Mouse (Mus musculus) urinary bladder, adult 18-20 months (tissue): ENCODE results near the gene Mfsd6.
"Not testable (repeated sequence)": the region's sequence is repeated elsewhere in the genome, so short reads cannot be mapped to it uniquely, and the experiment has no call there.

Source experiments
- DNase-seq, 2 experiments: peaks; one replicate each; pipeline ENCODE4 v3.0.0; 2022; ENCODE audit warnings: low spot score in 2 of 2, mixed read lengths in 2 of 2

Gene Mfsd6

DNA sequence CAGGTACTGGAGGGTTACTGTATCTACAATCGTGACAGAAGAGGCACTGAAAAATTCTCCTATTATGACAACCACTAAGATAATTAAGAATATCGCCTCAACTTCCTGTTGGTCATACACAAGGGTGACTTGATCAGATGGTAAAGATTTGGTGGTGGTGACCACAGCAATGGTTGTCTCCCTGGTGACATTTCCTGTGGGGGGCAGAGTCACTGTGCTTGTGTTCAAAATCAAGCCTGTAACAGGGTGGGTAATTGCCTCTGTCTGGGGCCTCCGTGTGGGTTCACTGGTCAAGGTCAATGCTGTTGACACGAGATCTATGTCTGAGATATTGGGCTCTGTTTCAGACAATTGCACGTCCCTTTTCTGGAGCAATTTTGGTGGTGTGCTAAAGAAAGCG is 18.5 kb downstream of the Mfsd6 start:
- DNase-seq = no peak

DNA sequence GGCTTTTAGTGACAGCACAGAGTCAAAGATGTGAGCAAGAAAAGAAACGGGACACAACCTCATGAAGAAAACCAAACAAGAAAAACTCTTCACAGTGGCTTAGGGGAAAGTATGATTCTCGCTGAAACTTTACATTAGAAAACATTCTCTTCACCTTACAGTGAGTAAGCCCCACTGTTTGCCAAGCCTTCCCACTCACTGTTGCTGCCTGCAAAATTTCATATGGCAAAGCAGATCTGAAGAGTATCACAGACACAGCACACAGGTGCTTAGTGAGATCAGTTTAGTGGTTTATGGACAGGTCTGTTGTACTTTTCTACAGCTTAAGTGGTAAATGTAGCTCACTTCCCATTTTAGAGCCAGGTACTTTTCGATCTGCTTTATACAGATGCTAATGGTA is 20.2 kb downstream of the Mfsd6 start:
- no peak for DNase-seq

DNA sequence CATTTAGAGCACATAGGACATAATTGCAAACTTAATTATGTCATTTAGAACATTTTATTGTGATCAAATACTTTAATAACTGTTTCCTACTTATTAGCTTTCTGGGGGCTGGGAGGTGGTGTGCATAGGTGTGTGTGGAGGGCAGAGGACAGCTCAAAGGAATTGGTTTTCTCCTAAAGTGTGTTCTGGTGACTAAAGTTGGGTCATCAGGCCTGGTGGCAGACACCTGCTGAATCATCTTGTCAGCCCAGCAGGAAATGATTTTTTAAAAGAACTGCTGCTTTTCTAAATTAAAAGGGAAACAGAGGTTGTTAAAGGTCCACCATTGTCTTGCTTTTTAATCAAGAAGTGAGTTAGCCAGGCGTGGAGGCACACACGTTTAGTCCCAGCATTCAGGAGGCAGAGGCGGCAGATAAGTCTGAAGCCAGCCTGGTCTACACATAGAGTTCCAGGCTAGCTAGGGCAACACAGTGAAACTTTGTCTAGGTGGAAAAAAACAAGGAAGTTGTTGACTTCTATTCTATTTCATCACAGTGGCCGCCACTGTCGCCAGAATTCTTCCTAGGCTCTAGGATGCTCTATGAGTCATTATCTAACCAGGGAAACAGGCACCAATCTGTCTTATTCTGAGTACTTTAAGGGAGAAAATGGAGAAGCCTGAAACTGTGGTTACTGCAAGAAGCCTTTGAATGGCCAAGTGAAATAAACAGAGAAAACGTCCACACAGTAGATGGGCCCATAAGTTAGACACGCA is 24.3 kb downstream of the Mfsd6 start:
- no peak for DNase-seq

DNA sequence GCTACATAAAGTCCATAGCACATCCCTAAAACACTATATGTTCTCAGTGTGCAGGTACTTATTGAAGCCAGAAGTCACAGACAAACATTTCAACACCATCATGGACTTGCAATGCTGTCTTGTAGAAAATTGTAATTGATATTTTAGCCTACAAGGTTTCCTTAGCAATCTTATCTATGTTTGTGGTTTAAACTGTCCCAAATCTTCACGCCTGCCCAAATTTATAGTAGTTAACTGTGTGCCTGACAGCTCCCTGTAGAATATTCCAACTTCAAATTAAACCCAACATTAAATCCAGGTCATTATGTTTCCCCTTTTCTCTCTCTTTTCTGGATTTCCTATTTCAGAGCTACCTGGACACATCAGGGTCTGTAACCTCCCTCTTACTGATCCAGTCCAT is 25.3 kb downstream of the Mfsd6 start:
- no peak for DNase-seq

DNA sequence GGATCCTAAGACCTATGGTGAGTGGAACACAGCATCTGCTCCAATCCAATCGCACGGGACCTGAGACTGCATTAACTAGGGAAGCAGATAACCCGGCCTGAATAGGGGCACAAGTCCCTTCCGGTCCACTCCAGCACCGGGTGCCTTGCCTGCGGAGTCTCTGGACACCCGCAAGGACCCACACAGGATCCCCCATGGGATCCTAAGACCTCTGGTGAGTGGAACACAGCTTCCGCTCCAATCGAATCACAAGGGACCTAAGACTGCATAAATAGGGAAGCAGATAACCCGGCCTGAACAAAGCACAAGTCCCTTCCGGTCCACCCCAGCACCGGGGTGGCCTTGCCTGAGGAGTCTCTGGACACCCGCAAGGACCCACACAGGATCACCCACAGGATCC is 32.8 kb downstream of the Mfsd6 start:
- DNase-seq = not testable (repeated sequence)

DNA sequence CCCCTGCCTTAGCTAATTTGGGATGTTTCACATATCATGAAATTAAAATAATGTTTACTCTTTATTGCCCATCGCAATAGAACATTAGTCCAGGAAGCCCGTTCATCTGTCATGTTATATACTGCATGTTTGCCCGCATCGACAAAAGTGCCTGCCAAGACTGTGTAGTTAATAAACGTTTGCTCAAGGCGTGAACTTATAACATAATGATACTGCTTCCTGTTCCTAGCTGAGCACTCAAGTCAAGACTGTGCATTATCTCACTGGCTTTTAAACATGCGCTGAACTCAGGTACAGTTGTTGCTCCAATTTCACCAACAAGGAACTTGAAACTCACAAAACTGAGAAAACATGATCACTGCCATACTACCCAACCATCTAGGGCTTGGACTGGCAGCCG is 39.6 kb downstream of the Mfsd6 start:
- no peak for DNase-seq

DNA sequence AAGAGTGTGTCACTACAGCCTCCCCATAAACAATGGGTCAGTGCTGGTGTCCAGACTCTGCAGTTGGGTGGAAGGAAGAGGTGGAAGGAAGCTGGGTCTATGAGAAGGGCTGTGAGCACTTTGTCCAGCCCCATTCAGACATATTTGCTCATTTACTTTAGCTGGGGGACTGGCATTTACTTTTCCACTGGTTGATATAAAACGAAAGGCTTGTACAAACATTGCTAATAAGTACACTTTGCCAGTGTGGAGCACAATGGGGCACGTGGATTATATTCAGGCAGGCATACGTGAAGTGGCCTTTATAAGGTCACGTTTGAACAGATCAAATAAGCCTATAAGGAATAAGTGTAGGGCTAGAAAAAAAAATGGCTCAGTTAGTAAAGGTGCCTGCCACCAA is 43.7 kb downstream of the Mfsd6 start:
- no peak for DNase-seq

DNA sequence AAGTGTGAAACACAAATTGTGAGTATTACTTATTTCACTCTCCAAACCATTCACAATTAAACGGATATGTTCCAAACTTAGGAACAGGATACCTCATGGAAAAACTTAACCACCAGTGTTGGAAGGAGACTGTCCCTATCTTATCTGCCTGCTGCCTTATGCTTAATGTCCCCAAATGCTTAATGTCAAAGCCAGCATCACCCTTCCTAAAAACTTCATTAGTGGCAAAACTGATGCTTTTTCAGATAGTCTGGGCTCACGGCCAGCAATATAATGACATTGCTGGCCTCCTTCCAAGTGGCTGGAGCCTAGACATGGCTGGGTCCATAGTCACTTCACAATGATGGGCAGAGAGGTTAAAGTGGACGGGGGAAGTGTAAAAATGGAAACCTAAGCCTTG is 50.6 kb downstream of the Mfsd6 start:
- DNase-seq = no peak

DNA sequence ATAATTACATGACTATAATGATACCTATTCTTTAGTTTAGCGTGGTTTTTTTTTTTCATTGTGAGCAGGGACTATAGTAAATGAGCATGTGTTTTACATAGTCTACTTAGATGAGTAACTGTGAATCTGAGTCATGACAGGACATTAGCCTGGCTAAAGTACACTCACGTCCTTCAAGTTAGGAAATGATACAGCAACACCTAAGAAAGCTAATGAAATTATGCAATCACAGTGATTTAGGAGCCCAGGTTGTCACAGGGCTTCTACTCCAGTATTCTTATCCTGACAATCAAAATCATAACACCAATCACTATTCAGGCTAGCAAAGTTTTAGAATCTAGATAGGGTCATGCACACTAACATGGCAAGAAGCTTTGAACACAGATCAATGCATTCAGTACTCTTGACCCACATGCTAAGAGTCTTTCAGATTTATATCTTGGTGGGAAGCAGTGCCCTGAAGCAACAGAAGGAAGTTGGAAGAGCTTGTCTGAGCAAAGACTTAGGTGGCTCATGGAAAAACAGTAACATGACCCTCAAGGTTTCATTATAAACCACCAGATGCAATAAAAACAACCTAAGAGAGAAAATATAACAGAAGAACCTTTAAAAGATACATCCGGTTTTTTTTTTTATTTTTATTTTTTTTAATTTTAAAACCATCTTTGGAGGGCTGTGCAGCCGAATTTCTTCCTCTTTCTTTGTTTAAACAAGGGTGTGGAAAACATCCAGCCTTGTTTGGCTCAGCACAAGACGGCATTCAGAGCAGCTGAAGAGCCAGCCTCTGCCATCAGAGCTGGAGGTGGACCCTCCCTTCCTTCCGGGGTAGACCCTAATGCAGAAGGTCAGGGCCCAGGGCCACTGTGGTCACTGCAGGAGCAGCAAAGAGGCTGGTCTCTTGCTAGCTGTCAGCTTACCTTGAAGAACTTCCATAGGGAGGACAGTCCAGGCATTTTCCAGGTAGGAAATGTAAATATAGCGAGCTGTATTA is 51.4 kb downstream of the Mfsd6 start:
- no peak for DNase-seq

DNA sequence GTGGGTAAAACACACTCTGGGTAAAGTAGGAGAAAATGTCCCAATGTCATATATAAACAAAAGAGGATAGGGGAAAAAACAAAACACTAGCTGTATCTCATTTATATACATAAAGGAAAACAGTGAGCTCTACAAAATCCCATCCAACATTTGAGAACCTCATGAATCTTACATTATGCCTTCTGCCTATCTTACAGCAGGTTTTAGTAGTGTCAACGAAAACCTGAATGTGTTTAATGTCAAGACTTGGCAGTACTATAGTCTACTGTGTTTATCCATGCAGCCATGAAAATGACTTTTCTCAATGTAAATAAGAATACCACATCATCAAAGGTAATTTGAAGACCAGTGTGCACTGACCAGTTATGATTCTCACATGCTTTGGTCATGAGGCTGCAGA is 57.3 kb downstream of the Mfsd6 start:
- no peak for DNase-seq

DNA sequence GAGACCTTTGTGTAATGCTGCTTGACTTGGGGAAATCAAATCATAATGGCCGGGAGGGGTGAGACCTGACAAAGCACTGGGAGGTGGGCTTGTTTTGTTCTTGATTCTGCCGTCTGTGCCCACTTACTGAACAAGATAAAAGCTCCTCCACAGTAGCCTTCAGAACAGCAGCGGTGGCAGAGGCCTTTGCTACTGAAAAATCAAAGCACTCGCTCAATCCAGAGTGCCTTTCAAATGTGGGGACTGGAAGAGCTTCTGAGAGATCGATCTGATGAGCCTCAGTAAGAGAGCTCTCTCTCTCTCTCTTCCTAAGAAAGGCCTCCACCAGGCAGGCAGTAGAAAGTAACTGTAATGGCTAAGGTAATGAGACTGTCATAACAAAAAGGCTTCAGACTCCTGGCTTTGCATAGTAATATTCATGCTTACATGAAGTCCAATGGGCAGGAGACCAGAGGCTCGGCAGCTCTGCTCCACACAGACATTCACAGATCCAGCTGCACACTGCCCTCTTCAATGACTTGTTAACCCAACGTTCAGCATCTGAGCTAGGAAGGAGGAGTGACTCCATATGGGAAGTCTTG is 58.4 kb downstream of the Mfsd6 start:
- DNase-seq = no peak

DNA sequence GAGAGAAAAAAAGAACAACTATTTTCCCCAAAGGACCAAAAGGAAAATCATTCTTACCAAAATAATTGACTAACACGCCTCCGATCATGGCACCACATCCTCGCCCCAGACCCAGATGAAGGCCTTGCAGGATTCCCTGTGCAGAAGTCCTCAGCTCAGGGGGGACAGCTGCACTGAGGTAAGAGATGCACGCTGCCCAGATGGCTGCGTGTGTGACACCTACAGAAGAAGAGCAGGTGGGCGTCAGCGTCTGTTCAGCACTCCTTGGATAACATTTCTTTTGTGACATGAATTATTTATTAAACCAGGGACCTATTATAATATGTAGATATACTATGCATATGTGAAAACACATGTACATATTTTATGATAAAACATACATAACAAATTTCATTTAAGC is 64.0 kb downstream of the Mfsd6 start:
- no peak for DNase-seq

DNA sequence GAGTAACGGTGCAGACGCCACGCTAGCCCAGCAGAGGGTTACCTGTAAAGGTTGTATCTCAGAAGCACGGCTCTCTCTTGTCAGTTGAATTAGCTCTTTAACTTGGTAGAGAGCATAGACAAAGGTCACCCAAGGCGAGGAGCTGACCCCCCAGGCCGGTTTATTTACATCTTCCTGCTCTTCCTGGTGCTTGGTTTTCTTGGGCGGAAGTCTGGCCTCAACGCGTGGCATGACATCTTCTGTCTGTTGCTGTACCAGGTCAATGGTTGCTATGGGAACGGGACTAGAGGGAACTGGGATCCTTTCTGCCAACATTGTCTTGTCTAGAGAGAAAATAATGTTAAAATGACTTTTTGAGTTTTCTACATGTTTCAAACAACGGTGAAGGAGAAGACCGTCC is 66.5 kb downstream of the Mfsd6 start:
- no peak for DNase-seq

DNA sequence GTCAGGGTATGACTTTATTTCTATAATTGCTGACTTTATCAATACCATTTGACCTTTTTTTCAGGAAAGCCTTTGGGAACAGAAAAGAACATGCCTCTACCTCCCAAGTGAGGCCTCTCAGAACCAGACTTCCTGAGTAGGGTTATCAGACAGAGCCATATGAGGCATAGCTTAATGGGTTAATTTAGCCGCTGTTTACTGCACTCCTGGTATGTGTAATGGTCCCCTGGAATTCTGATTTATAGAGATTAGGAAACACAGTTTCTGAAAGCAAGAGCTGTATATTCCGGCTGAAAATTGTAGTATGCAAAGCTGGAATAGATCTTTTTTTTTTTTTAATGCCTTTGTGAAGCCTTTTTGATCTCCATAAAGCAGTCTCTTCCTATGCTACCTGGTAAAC is 67.0 kb downstream of the Mfsd6 start:
- no peak for DNase-seq

DNA sequence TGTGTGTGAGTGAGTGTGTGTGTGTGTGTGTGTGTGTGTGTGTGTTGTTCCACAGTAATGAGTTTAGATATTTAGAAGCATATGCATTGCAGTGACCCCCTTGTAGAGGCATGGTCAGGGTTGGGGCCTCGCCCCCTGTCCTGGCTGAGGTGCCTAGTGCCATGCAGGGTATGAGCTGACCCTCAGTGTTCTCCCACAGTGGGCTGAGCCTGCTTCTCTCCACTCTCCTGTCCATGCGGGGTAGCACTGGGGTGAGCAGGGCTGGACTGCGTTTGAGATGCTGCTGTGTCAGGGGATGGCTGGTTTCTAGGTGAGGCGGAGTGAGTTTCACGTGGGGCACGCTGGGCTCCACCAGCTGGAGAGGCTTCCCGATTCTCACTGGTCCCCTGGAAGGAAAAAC is 69.1 kb downstream of the Mfsd6 start:
- DNase-seq = no peak

DNA sequence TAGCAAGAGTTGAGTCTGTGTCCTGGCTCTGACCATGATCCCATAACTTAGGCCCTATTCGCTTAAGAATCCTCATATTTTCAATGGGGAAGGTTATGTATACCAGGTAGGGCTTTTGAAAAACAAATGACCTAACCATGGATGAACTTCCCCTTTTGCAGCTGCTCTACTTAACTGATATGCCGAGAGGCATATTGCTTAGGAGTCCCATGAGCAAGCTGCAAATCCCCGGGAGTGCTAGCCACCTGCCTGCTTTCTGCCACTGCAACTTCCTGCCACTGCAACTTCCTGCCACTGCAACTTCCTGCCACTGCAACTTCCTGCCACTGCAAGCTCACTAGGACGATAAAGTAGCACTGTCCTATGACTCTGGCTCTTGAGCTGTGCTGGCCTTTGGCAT is 72.1 kb downstream of the Mfsd6 start:
- no peak for DNase-seq

DNA sequence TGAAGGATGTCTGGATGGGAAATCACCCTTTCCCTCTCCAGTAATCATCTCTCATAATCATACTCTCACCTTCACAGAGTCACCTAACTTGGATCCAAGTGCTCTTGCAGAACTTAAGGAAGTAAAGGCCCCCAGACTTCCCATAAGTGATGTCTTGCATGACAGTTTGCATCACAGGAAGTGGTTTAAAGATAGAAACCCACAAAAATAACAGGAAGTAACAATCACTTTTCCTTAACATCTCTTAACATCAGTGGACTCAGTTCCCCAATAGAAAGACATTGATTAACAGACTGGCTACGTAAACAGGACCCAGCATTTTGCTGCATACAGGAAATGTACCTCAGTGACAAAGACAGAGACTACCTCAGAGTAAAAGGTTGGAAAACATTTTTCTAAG is 73.9 kb downstream of the Mfsd6 start:
- DNase-seq = no peak

DNA sequence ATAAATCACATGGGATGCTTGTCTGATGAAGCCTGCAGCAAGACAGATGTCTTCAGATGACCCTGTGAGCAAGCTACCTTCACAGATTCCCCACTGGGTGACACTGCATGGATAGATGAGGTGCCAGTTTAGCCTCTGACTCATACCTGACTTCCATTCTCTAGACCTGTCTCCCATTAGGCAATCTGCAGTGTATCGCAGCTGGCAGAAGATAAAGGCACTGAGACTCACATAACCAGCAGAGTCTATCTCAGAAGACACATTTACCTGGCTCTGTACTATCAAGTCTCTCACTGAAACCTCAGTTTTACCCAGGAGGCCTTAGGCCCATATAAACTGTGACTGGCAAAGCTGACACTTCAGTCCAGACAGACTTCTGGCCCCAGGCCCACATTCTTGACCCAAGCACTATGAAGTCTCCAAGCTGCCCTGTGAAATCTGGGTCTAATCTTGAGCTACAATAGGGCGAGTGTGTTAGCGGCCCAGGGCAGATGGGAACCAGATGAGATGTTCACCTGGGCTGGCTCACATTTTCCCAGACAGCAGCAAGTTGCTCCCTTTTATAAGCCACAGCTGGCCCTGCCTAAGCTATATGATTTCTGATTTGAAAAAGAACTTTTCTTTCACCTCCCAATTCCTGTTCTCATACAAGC is 74.5 kb downstream of the Mfsd6 start:
- DNase-seq = no peak

DNA sequence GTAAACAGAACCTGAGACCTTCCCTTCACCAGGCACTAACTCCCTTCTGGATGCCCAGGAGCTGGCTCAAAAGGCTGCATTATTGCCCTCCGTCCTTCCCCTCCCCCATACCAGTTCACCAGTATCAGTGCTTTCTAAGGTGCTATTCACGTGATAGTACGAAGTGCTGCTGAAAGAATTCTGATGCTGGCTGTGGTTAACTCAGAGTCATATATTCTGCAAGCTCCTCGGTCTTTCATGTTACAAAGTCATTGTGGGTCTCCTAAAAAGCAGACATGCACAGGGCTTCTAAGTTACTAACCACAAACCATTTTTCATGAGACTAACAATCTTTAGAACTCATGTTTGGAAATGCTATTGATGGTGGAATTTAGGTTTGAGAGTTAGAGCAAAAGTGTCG is 77.2 kb downstream of the Mfsd6 start:
- no peak for DNase-seq

DNA sequence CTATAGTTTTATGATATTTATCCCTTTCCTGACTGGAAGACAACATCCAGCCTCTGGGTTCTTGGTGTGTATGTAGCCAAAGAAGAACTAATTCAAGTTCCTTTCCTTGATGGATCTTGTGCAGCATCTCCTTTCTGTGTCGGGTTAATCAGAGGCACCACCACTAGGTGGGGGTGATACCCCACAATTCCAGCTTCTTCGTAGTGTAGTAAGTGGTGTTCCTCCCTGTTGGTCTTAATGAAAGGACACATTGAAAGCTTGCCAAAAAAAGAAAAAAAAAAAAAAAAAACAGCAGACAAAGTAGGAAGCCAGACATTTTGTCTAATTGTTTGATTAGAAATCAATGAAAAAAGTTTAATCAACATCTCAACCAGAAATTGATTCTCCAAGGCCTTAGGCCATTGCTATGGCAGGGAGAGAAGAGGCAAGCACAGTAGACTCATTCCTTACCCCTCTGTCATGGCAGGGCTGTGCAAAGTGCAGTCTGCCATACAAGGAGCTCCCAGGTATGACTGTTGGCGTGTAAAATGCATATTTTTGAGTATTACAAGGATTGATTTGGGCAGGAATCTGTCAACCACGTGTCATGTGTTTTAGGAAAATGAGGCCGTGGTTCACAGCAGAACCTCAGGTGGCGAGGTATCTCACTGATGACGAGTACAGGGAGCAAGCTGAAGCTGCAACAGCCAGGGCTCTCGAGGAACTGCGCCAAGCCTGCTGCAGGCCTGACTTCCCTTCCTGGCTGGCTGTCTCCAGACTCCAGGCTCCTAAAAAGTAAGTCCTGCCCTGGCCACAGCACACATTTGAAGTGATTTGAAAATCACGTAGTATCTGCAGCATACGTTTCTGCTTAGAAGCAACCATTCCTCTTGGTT is 78.9 kb downstream of the Mfsd6 start:
- DNase-seq = peak; percentile 26 to 57

DNA sequence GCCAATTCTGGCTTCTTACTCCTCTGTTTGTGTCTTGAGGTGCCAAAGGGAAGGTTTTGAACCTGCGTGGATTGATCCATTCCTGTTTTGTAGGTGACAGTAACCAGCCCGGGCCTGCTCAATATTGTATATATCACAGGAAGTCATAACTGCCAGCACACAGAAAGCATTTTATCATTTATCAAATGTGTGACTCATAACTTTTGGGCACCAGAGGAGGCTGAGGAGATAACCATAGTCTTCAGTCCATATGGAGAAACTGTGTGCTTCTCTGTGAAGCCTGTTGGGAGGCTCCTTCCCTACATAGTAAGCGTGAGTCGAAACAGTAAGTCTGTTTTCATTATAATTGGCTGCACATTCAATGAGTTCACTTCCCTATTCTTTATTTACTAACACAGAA is 86.5 kb downstream of the Mfsd6 start:
- DNase-seq = no peak
